Mouse (Mus musculus) spleen, adult 12 weeks (tissue): ENCODE measurements around the gene H2afy2.

ENCODE experiments used
- DNase-seq: peaks from one replicate; pipeline ENCODE4 v3.0.0; 2022; ENCODE audit warnings: low spot score

Gene H2afy2

DNA sequence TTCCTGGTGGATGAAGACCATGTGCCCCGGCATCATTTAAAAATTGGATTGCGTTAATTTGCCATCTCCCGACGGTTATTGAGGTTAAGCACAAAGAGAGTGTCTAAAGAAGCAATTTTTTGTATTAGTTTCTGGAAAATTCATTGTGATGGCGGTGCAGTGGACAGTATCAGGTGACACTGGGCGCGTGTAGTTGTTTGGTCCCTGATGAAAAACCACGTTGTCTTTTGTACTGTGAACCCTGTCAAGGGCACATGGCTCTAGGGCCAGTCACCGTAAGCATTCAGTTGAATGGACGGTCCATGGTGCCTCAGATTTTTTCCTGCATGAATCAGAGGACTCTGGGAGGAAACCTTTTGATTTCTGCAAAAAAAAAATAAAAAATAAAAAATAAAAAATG is 467 bp upstream of the H2afy2 start:
- no peak for DNase-seq

DNA sequence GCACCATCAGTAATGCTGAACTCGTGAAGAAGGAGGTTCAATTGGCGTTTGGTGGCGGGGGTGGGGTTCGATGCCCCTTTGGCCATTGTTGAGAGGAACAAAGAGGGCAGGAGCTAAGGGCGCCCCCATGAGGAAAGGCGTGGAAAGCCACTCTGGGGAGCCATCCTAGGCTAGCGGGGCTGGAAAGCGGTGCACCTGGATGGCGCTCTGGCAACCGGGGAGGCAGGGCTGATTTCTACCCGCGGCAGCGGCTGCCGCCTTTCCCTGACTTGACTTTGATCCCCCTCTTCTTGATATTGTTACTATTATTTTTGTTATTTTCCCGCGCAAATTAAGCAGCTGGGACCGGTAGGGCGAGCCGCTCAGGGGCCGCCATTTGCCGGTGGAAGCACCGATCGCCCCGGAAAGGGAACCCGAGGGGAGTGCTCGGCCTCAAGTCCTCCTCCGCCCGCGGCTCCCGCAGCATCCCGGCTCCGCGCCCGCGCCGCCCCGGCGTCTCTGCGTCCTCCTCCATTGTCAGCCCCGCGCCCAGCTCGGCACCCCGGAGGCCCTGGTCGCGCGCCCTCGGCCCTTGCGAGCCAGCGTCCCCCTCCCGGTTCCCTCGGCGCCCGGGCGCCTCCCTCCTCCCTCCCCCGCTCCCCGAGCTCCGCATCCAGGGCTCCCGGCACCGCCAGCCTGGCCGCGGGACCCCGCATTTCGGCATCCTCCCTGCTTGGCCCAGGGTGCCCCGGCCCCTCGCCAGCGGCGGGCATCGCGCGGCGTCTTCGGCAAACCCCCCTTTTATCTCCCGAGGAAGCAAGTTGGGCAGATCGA is 942 bp downstream of the H2afy2 start:
- DNase-seq: no peak

- DNase-seq: no peak
Observed at GRCm38 (mm10) chr10:61781461-61782128, 2.4 kb downstream of the H2afy2 start.

GRCm38 (mm10) chr10:61766806-61767205 is 17.1 kb downstream of the H2afy2 start:
- no peak for DNase-seq

DNA sequence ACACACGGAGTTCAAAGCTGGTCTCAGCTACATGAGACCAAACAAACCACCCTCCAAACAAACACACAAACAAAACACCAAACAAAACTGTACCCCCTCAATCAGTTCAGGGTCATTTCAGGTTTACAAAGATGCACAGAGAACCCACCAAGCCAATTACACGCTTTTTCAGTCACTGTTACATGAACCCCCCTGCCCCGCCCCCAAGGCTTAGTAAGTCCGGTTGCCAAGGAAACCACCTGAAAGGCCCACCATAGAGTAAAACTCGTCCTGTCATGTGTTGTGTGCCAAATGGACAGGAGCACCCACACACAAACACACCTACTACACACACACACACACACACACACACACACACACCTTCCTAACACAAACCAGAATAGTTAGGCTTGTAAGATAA is 18.4 kb downstream of the H2afy2 start:
- no peak for DNase-seq

- DNase-seq: no peak
Observed at GRCm38 (mm10) chr10:61764689-61765088, 19.3 kb downstream of the H2afy2 start.

GRCm38 (mm10) chr10:61759869-61760268 is 24.1 kb downstream of the H2afy2 start:
- no peak for DNase-seq

DNA sequence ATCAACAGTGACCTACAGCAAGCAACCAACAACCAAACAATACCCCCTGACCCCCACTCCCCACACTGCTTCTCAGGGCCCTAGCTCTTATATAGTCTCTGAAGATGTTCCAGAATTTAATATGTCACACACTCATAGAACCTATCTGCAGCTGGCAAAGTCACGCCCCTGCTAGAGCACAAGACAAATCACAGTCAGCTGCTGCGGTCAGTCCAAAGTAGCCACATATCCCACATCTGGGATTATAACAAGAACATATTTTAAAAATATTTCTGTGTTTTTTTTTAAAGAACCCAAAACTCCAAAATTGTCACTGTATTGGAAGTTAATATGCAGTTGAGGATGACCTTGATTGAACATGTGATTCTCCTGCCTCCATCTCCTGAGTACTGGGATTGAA is 25.0 kb downstream of the H2afy2 start:
- DNase-seq: no peak

- no peak for DNase-seq
Observed at GRCm38 (mm10) chr10:61757022-61757421, 26.9 kb downstream of the H2afy2 start.

DNA sequence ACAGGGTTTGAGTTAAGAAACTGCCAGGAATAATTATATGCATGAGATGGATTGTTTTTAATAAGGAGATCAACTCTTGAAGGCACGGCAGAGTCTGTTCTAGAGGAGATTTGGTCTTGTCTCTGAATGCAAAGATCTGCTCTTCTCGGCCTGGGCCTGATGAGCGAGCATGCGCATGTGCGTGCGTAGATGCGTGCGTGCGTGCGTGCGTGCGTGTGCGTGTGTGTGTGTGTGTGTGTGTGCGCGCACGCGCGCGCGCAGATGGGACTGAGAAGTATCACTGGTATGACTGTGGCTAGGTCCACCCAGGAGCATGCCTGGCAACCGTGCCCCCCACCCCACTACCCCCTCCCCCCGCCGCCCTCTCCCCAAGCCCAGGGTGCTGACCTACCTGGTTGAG is 30.9 kb downstream of the H2afy2 start:
- no peak for DNase-seq

GRCm38 (mm10) chr10:61751534-61752219 is 32.3 kb downstream of the H2afy2 start:
- DNase-seq: no peak

- no peak for DNase-seq
Observed at GRCm38 (mm10) chr10:61750014-61750413, 33.9 kb downstream of the H2afy2 start.

DNA sequence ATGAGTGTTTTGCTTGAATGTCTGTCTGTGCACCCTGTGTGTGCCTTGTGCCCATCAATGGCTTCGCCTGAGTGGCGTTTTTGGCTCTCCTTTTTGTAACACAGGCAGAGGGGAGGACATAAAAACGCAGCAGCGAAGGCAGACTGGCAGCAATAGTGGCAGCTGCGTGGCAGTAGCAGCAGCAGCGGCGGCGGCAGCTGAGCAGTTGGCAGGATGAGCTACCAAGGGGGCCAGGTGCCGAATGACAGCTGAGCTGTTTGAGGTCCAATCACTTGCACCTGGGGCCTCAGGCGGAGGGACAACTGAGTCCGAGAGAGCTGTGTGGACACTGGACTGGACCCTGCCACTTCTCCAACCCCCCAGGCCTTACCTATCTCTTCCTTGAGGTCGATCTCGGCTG is 36.6 kb downstream of the H2afy2 start:
- DNase-seq: no peak

DNA sequence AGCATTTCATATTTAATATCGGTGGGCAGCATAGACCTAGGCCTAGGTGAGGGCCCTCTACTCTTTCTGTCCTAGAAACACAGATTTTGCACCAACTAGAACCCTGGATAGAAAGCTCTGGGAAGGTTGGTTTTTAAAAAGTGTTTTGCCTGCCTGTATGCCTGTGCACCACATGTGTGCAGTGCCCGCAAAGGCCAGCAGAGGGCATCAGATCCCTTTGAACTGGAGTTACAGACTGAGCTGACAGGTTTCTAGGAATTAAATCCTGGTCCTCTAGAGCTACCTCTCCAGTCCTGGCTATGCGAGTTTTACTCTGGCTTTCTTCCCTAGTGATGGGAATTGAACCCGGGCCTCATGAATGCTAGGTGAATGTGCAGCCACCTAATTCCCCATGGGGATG is 38.8 kb downstream of the H2afy2 start:
- DNase-seq: no peak

DNA sequence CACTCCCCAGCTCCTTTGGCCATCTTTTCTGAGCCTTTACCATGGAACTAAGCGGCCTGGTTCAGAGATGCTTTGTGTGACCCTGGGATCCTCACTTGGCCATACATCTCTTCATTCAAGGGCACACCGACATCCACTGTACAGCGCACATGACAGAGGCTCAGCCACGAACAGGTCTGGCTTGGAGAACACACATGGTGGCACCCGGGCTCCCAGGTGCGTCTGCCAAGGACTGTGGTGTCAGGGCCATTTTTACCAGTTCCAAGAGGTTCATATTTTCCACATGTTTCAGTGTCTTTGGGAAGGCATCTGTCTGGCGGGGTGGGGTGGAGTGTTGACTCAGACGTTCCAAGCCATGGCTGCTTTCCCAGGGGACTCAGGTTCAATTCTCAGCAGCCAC is 41.6 kb downstream of the H2afy2 start:
- no peak for DNase-seq

- no peak for DNase-seq
Observed at GRCm38 (mm10) chr10:61741873-61742272, 42.1 kb downstream of the H2afy2 start.

GRCm38 (mm10) chr10:61741306-61741705 is 42.6 kb downstream of the H2afy2 start:
- no peak for DNase-seq

- DNase-seq: no peak
Observed at GRCm38 (mm10) chr10:61738126-61738525, 45.8 kb downstream of the H2afy2 start.

- no peak for DNase-seq
Observed at GRCm38 (mm10) chr10:61737537-61737936, 46.4 kb downstream of the H2afy2 start.

- no peak for DNase-seq
Observed at GRCm38 (mm10) chr10:61736671-61737078, 47.3 kb downstream of the H2afy2 start.

DNA sequence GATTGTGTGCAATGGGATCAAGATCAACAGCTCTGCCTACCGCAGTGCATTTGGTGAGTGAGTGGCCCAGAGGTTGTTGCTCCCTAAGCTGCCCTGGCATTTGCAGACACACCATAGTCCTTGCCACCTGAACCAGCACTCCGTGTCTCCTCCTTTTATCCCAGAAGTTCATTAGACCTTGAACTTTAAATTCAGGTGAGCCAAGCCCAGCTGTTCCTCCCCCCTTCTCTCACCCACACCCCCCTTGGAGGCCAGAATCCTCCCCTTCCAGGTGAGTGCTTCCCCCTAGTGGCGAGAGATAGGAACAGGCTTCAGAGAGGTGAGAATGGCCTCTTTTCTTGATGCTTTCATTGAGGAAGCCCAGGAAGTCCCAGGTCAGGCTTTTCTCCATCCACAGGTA is 49.6 kb downstream of the H2afy2 start:
- no peak for DNase-seq

DNA sequence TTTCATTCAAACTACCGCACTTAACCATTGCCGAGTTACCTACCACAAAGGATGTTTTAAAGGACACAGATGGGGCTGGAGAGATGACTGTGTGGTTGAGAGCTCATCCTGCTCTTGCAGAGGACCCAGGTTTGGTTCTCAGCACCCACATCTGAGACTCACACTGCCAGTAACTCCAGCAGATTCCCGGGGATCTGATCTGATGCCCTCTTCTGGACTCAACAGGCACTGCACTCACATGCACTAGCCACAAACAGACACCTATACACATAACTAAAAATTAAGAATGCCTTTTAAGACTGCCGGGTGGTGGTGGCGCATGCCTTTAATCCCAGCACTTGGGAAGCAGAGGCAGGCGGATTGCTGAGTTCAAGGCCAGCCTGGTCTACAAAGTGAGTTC is 53.8 kb downstream of the H2afy2 start:
- DNase-seq: no peak

DNA sequence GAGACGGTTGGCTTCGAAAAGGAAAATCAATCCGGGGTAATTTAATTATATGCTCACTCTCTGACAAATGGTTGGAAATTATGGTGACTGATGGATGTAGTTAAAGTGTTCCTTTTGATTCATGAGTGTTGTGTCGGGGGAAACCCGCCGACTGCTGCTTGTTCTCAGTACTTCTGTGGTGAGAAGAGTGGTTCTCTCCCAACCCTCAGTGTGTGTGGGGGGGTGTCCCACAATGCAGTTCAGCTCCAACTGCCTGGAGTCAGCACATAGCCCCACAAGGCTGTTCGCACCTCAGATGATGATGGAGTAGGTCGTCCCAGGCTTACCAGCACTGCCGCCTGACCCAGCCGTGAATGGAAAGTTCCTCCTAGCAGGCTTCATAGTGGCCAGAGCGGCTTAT is 54.8 kb downstream of the H2afy2 start:
- no peak for DNase-seq
